Mouse (Mus musculus) frontal cortex, postnatal 25 days (tissue): ENCODE data around the gene Enho.
"Not testable (repeated sequence)": the region's sequence is repeated elsewhere in the genome, so short reads cannot be mapped to it uniquely, and the experiment has no call there.

Experiments
- DNase-seq, 2 experiments: peaks; one replicate each; pipeline ENCODE4 v3.0.0; 2022; ENCODE audit warnings: low spot score in 2 of 2

The Enho gene

DNA sequence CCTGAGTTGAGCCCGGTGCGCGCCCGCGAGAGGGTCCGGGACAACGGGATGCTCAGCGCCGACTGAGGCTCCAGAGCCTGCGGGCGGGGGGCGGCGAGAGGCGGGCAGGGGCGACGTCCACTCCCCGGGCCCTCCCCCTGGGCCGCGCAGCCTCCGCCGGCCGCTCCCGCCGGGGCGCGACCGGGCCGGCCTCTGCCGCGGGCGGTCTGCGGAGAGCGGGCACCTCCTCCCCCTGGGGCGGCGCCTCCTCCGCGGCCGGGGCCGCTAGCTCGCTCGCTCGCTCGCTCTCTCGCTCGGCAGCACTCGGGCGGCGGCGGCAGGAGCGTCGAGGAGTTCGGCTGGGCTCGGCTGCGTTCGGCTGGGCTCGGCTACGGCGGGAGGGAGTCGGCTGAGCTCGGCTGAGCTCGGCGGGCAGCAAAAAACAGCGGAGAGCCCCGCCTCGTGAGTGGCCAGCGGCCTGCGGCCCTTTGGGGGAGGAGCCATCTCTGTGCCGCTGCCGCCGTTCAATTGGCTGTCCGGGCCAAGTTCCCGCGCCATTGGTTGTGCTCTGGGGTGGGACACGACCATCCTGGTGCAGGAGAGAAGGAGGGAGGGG lies at the start of gene Enho:
Gene Enho (minus strand): TSS at position 412 of the 595 bp plus-strand sequence.
- DNase-seq, result peak; percentile 89 to 95

DNA sequence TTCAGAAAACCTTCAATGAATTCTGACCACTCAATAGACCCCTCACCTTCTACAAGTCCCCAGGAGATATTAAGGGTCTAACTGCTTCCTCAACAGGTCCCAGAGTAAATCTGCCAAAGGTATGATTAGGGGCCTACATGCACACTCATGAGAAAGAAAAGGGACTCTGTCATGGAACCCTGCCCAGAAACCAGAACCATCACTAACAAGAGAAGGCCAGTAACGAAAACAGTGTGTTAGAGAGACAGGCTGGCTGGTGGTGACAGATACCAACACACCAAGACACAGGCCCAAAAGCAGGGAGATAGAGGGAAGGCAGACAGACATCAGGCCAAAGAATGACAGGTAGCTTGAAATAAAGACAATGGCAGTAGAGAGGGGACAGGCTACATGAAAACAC lies 48.4 kb upstream of the Enho start:
- not testable (repeated sequence) for DNase-seq

DNA sequence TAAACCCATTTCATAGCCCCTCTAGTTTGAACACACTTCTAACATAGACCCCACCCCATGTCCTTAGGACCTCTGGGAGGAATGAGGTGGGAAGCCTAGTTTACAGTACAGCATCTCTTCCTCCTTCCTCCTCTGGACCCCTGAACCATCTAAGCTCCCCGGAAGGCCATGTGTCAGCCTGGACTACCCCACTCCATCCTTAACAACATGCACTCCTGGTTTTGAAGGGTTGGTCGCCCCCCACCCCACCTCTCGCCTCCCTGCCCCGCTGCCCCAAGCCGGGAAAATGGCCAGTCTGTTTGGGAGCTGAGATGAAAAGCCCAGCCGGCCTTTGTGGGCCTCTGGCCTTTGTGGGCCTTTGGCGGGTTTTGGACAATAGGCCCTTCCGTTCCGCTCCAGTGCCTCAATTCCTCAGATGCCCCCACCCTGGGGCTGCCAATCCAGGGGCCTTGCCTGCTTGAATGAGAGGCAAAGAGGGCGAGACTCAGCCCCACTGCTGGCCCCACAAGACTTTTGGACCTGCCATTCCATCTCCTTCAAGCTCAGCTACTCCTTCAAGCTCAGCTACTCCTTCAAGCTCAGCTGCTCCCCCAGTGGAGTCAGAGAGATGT lies 45.9 kb upstream of the Enho start:
- not testable (repeated sequence) for DNase-seq

DNA sequence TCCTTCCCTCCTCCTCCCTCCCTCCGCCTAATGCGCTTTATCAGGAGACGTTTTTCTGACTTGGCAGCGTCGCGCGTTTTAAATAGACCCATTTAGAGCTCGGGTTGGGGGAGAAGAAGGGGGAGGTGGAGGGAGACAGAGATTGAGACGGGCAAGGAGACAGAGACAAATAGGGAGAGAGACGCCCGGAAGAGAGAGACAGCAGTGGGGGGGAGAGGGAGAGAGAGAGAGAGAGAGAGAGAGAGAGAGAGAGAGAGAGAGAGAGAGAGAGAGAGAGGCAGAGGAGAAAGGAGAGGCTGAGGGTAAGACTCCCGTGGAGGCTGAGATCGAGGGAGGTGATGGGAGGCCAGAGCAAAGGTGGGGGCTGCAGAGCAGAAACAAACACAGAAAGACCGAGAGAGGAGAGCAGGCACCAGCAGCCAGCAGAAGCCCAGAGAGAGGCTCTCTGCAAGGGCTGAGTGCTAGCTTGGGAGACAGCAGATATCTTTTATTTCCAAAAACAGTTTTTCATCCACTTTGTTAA lies 44.9 kb upstream of the Enho start:
- not testable (repeated sequence) for DNase-seq

DNA sequence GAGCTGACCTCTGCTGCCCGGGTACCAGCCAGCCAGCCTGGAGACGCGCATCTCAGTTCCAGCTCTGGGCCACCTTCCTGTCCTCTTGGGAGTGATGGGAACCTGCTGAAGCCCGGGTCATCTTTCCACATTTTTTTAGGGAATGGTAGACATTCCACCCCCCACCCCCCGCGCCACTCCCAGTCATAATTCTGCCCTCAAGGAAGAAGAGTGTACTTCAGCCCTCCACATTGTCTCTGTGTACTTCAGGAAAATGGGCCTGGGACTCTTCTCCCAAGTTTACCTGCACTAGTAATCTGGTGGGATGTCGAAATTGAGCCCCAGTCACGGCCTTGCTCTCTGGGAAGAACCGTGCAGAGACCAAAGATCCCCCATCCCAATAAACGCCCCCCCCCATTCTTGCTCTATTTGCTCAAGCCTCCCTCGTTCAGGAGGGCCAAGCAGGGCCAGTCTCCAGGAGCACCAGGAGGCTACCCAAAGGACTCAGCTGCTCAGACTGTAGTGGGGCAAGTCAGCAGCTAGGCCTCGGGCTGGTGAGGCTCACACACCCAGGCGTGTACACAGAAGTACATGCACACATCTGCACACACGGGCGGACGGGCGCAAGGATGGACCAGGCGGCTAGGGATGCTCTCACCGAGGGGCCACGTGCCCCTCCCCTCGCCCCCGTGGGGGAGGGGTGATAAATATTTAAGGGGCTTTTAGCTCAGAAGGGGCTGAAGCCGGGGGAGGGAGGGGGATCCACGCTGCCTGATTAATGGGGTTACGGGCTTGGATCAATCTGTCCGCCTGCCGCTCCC lies 44.2 kb upstream of the Enho start:
- not testable (repeated sequence) for DNase-seq

DNA sequence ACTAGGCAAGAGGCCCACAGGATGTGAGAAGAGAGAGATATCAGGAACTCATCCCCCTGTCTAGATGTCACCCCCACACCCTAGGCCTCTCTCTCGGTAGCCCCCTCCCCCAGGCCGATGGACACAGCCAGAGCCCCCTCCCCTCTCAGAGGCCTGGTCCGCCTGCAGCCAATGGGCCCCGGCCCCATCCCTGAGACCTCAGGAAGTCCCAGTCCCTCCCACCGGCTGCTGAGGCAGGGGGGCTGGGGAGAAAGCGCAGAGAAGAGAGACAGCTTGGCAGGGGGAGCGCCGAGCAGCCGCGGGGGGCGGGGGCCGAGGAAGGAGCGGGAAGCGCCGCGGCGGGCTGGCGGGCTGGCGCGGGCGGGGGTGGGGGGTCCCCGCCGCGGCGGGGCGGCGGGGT lies 43.2 kb upstream of the Enho start:
- DNase-seq, result not testable (repeated sequence)

DNA sequence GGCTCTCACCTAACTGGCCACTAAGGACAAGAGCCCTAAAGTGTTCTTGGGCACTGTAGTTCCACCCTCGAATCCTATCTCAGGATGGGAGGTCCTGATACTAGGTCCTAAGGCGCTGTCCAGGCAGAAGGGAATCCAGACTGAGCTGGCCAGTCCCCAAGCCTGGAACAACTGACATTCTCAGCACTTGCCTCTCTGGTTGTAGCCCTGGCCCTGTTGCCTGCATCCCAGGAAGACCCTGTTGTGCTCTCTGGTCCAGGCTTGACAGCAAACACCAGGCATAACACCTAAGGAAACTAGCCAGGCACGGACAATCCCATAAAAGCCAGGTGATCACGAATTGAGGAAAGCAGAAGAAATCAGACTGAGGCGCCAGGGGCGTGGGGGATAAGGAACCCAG lies 42.7 kb upstream of the Enho start:
- DNase-seq, result no peak

DNA sequence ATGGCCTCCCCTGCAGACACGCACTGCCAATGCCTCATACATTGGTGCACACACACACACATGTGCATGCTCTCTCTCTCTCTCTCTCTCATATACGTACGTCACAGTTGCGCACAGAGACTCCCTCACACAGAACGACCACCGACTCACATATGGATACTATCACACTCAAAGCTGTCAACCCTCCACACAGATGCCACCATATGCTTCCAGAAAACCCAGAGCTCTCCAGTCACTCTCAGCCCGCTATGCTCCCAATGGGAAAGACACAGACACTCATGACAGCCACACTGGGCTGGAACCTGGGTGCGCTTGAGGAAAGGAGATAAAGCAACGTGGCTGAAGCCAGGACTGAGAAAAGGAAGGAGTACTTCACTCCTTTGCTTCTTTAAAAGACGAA lies 41.8 kb upstream of the Enho start:
- DNase-seq, result no peak

DNA sequence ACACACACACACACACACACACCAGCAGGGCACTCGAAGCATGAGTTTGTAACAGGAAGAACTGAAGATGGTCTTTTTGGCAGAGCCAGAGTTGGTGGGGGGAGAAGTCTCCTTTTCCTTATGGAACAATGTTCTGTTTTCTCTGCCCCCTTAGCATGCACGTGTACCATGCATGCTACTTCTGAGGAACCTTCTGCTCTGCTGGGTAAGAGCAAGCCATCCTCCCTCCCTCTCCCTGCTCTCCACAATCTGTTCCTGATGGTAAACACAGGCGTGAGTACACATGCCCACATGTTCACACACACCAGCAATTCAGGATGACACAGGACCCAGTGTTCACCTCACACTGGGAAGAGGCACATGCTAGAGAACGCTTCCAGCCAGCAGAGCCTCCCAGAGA lies 41.1 kb upstream of the Enho start:
- DNase-seq, result no peak

DNA sequence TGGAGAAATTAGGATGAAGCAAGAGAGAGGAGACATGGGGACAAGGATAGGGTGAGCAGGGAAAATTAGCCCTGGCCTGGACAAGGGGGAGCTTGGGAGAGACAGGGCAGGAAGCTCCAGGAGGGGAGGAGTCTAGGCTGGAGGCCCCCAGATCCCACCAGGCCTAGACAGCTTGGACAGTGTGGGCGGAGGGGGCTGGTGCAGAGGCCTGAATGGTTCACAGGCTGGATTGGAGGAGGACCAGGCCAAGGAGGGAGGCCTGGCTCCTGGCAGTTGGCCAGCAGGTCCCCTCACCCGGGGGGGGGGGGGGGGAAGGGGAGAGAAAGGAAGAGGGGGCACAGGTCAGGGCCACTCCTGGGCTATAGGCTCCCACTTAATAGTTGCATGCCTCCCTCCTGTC lies 39.2 kb upstream of the Enho start:
- no peak for DNase-seq

DNA sequence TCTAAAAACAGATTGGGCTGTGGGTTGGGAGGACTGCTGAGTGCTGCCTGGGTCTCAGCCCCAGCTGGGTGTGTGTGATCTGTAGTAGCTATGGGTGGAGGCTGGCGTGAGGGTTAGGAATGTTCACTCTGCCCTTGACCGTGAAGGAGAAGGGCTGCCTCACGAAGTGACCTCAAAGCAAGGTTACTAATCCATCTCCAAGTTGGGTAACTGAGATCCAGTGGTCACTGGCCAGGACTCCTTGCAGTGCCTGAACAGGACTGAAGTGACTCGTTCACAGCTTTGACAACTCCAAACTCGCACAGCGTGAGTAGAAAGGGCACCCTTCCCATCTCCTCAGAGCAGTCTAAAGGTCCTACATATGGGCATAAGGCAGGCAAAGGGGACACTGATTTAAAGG lies 38.7 kb upstream of the Enho start:
- DNase-seq, result no peak

DNA sequence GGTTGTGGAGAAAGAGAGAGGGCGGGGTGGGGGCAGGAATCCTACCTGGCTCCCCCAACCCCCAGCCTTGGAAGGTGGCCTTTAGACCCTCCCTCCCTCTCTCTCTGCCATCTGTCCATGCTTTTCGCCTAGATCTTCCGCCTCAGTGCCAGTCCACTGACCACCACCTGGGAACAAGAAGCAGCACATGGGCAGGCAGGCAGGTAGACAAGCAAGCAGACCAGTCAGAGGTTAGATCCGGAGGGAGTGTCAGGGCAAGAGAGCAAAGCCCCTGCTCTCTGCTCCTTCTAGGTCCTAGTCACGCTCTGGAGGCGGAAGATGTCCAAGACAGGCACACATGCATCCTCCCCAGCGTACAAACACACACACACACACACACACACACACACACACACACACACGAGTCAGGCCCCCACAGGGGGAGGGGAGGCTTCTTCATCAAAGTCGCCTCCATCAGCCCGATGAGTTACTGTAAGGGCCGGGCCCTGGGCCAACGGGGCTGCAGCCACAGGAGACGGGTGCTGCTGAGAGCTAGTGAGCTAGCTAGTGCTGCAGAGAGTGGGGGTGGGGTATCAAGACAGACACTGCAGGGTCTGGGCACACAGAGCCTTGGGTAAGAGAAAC lies 37.0 kb upstream of the Enho start:
- DNase-seq, result no peak

DNA sequence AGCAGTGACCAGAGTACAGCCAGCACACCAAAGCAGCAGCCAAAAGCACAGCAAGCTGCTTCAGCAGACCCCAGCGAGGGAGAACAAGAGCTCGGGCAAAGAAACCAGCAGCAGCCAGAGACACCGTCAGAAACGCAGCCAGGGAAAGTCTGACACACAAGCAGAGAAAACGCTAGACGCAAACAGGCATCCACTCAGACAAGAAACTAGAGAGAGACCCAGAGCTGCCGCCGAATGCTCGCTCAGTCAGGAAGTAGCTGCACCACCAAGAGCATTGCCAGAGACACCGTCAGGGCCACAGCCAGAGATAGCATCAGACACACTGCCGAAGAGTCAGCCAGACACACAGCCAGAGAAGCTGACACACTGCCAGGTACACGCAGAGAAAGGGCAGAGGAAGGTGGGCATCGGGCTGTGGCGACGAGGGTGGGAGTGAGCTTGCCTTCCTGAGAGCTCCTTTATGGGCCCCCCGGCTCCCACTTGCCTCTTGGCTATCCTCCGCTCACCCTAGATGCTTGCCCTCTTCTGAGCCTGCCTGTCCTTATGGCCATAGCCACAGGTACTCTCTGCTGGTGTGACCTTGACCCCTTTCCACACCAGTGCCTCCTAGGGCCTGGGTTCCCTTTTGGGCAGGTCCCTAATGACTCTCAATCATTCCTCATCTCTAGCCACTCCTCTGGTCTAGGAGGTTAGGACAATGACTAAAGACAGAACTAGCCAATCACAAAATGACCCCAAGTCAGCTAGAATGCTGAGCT lies 36.3 kb upstream of the Enho start:
- no peak for DNase-seq

DNA sequence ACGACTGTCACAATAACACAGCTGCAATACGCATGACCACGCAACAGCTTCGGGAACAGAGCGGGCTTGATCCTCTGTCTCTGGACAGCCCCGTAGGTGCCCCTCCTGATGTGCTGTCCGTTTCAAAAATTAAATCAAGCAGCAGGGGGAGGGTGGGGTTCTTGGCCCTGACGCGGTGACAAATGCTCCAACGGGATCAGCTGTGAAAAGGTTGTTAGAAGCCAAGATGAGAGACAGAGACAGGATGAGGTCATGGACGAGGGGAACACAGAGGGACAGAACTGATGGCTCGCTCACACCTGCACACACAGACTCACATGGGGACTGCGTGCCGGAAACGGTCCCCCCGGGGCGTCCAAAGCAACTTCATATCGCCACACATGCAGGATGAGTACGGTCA lies 33.1 kb upstream of the Enho start:
- no peak for DNase-seq

DNA sequence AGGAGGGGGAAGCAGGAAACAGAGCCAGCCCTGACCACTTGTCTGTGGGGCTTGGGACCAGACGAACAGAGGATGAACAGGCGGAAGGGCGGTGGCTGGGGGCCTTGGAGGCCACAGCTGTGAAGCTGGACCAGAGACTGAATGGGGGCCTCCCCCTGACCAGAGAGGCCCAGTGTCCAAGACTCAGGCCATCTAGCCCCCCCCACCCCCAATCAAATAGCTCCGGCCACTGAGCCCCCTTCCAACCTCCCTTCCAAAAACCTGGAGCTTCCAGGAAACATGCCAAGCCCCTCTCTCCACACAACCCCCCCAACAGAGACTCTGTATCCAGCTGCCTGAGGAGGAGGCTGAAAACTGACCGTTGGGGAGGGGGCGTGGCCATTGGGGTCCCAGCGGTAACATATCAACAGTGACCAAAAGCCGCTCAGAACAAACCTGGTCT lies 32.4 kb upstream of the Enho start:
- DNase-seq, result no peak

DNA sequence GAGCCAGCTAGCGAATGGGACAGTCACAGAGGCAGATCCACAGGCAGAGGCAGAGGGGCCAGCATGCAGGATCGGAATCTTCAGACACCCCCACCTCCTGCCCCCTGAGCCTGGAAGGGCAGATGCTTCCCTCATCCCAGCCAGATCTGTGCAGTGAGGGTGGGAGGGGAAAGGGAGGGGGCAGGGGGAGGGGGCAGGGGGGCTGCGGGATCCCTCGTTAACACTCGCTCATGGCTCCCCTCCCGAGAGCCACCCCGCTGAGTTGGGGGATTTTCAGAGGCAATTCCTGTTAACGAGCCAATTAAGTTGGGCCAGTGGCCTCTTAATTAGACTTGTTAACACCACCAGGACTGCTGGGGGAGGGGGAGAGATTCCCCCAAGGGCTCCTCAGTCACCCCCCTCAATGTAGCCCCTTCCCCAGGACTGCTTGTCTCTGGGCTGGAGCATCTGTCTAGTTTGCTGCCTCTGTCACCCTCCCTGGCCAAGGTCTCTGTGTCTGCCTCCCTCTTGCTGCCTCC lies 31.9 kb upstream of the Enho start:
- DNase-seq, result no peak

DNA sequence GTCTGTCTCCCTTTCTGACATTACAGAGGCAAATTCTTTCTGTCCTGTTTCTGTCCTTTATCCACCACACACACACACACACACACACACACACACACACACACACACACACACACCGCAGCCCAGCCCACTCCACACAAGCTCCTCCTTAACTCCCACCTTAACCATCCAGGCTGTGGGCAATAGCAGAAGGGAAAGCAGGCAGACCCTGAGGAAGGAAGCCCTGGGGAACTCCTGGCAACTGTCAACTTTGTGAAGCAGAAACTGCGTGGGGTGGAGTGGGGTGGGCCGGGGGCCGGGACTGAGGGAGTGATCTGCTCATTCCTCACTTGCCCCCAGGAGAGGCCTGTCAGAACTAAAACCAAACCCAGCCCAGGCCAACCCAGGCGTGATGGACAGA lies 31.4 kb upstream of the Enho start:
- DNase-seq, result no peak

DNA sequence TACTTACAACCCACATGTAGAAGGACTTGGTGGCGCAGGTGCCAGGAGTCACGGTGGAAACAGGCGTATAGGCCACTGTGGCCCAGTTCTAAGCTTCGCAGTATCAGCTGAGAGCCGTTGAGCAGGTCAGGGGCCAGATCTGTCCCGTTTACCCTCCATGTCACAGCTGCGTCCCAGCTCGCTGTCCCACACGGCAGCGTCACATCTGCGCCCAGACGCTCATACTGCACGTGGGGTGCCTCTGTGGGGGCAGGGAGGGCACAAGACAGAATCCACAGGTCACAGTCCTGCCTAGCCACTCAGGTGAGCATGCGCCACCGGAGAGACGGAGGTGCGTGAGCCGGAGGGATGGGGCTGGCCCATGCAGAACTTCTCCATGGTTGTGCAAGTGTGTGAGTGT lies 30.7 kb upstream of the Enho start:
- no peak for DNase-seq

DNA sequence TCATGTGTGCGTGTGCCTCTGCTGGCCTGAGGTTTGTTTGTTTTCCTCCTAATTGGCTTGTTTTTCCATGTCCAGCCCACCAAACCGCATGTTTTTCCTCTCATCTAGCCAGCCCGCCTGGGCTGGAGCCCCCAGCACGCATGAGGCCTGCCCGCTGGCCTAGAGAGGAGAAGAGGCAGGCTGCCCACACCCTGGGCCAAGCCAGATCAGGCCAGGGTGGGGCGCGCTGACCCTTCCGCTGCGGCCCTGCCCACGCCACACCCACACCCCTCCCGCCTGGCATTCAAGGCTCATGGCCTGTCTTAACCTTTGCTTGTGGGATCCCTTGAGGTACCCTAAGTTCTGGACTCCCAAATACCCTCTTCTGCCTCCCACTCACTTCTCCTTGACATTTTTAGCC lies 26.5 kb upstream of the Enho start:
- no peak for DNase-seq

DNA sequence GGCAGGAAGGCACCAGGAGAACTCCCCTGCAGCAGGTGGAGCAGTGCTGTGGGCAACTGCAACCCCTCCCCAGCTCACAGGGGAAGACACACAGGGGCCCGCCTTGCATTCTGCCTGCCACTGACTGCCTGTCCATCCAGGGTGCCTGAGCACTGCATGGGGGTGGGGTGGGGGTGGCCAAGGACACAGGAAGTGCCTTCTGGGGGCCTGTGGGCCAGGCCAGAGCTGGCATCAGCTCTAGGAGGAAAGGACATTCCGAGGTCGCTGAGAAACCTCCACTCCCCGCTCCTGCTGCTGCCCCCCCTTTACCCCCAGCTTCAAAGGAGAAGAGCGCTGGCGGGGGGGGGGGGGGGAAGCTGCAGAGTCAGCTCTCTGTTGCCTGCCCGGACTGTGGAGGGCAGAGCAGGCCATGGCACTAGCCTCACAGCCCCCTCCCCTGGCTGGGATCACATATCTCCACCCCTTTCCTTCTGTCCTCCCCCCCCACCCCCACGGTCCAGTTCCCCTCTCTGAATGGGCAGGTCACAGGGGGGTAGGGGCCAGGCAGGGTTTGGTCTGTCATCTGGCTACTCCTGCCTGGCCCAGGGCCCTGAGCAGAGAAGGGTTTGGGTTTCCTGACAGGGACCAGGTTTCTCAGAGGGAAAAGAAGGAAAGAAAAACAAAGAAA lies 25.0 kb upstream of the Enho start:
- no peak for DNase-seq

DNA sequence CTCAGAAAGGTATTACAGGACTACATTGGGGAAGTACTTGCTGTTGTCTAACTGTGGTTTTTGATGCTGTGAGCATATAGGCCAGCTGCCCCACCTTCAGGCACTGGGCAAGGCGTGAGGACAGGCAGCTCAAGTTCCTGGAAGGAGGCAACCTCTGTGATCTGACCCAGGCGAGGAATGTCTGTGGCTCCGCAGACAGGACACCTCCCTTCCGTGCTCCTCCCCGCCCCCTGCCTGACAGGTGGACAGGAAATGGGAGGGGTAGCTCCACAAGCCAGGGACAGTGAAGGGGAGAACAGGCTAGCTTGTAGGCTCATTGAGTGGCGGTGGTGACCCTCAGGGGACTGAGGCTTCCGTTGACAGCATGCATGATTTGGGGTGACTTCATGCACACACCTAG lies 24.4 kb upstream of the Enho start:
- DNase-seq, result no peak
